Mouse (Mus musculus) right cerebral cortex, adult 2 months (tissue): Measurements from ENCODE around the gene H60b.
A peak's percentile ranks its signal among the peaks of the same experiment; 100 is the strongest.
"Not testable (repeated sequence)": the region's sequence is repeated elsewhere in the genome, so short reads cannot be mapped to it uniquely, and the experiment has no call there.

ENCODE experiments used
- DNase-seq, 2 experiments: peaks; one replicate each; pipeline ENCODE4 v3.0.0; 2021 to 2022; ENCODE audit warnings: low spot score in 2 of 2

H60b gene

DNA sequence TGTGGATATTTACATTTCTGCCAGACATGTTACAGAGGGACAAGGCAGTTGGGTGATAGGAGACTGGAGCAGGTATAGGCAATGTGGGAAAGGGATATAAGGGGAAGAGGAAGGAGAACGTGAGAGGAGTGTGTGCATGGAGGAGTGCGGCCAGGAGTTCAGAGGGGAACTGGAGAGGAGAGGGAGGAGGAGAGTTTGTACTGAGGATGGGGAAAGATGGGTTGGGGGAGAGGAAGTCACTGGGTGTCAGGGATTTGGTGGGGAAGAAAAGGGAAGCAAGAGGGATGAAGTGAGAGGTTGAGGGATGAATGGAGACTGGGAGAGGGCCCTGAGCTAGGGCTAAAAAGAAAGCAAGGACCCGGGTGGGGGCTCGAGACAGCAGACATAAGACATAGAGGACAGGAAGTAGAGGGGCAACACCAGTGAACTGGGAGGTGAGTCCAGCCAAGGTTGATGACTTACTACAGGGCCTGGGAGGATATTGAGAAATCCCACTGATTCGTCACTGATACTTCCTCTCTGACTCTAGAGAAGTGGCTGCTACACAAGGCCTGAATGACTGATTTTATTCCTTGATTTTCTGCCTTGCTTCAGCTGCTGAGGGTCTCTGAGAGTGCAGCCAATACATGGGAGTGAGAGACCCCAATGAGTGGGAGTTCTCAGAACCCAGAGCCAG, 7.1 kb downstream of the H60b start:
- DNase-seq = not testable (repeated sequence)

DNA sequence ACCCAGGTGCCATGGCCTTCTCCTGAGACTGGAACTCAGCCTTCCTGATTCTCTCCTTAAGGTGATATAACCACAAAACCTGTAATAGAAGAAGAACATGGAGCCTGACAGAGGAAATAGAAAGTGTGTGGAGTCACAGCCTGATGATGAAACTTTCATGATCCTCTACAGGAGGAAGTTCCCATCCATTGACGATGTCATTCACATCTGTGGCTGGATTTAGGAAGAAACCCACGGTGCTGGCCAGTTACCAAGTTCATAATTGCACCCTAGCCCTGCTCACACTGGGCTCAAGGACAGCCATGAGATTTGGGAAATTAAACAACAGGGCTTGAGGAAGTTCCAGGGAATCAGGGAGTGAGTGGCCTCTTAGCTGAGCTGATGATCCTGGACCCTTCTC, 7.6 kb downstream of the H60b start:
- not testable (repeated sequence) for DNase-seq

DNA sequence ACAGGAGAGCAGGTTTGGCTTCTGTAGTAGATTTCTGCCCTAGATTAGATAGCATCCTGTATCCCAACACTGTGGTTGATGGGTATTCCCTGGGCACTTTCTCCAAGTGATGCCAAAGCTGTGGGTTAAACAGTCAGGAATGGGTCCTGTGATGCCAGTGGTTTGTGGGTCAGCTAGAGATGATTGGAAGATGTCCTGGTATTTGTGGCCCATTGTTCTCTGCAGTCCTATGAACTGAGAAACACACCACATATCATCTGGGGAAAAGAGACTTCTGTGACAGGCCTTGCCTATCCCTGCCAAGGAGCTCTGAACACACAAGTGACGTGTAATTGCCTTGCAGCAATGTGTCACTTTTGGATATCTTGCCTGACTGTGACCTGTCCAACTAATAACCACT, 8.7 kb downstream of the H60b start:
- DNase-seq = not testable (repeated sequence)

DNA sequence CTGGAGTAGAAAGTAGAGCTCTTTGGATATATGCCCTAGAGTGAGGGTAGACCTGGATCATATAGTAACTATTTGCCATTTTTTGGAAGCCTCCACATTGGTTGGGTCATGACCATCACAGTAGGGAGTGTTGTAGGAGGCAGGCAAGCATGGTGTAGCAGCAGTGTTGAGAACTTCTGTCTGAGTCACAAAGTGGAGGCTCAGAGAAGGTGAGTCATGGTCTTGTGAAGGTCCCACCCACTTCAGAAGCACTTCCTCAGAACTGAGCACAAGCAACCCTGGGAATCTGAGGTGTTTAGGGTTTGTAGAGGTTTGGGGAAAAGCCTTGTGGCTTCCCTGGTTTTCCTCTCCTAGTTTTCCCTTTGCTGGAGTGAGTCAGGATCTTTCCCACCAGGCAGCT, 10.7 kb downstream of the H60b start:
- DNase-seq = not testable (repeated sequence)

DNA sequence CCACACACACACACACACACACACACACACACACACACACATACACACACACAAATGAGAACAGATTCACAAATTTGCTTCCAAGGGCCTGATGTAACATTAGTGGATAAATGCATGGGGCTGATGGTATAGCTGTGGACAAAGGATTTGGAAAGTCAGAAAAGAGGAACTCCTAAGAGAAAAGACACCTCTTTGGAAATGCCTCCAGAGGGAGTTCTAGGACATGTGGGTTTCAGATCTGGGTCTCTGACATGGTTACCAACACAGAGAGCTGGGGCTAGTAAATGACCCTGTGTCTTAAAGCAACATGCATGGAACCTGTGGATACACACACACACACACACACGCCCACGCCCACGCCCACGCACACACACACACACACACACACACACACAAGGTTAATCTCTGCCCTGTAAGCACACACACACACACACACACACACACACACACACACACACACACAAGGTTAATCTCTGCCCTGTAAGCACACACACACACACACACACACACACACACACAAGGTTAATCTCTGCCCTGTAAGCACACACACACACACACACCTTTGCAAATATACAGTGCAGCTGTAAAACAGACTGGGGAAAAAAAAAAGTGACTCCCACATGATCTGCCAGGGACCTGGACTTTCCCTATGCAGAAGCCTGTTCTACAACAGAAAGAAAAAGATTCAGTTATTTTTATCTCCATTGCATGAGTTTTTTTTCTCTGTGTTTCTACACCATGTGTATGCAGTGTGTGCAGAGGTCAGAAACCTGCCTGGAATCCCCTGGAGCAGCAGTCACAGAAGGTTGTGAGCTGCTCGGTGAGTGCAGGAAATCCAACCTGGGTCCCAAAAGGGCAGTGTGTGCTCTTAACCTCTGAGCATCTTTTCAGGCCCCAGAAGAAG, 14.3 kb downstream of the H60b start:
- not testable (repeated sequence) for DNase-seq

DNA sequence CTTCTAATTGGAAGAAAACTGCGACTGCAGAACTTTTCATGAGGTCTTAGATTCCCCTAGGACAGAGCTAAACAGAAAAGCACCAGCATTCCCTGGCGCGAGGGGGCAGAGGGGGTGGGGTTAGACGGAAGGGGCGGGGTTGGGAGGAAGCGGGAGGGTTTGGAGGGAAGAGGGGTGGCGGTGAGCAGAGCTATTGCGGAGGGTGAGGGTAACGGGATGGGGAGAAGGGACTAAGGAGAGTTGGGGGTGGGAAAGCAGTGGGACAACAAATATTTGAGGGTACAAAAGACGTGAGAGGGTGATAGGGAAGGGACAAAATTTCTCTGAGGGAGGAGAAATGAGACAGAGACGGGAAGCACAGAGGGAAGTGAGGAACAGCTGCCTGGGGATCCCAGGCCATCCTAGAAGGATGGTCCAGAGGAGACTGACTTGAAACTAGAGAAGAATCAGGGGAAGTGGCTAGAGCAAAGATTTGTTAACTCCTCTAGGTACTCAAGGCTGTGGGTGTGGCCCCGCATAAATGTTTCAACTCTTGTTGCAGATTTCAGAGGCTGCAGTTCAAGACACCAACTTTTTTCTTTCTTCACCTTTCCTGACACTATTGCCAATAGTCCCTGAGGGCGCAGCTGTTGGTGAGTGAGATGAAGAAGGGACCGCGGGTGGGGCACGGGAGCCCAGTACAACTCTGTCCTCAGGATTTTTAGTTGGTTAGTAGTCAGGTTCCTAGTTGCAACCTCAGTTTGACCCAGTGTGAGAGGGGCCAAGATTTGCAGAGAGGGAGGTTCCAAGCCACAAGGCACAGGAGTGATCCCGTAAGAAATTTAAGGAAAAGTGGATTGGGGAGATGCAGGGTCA, 15.2 kb downstream of the H60b start:
- DNase-seq = not testable (repeated sequence)

DNA sequence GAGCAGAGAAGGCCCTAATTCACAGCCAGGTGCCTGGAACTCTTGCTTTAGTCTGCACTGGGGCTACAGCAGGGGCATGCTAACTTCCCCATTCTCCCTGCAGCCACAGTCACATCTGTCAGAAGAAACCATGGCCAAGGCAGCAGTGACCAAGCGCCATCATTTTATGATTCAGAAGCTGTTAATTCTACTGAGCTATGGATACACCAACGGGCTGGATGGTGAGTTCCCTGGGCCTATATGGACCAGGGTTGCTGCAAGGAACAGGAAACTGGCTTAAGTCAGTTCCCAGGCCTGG, 15.8 kb downstream of the H60b start:
- DNase-seq = not testable (repeated sequence)

DNA sequence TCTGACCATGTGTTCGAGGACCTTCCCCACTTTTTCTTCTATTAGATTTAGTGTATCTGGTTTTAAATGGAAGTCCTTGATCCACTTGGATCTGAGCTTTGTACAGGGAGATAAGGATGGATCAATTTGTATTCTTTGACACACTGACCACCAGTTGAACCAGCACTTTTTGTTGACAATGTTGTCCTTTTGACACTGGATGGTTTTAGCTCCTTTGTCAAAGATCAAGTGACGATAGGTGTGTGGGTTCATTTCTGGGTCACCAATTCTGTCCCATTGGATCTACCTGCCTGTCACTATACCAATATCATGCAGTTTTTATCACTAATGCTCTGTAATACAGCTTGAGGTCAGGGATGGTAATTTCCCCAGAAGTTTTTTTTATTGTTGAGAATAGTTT, 18.1 kb downstream of the H60b start:
- DNase-seq = not testable (repeated sequence)

DNA sequence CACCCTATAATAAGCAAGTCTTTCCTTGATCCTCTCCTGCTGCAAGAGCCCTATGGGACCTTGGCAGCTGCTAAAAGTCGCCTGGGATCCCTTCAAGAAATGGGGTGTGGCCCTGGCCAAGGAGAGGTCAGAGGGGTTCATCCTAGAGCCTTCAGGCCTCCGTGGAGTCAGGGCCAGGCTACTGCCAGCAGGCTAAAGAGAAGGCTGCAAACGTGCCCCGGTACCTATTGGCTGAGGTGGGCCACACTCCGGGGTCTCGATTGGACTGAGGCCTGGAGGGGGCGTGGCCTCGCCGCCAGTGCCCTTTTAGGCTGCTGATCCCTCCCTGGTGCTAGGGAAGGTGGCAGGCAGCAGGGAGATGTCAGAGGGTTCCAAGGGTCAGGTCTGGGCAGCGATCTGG, 32.6 kb downstream of the H60b start:
- not testable (repeated sequence) for DNase-seq

DNA sequence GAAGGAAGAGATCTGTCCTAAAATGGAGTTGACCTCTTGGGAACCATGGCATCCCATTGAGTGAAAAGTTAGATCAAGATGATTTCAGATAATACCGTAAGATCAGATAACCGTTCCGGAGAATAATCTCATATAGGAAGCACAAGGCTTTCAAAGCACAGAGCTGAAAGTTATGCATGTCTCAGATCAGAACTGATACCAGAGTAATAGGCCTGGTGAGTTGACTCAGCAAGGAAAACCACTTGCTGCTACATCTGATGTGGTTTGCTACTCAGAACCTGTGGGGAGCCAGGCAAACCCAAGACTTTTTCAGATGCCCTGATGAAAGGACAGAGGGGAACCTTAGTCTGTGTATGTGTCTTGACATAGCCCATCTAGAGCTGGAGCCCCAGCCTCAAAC, 43.0 kb downstream of the H60b start:
- not testable (repeated sequence) for DNase-seq

DNA sequence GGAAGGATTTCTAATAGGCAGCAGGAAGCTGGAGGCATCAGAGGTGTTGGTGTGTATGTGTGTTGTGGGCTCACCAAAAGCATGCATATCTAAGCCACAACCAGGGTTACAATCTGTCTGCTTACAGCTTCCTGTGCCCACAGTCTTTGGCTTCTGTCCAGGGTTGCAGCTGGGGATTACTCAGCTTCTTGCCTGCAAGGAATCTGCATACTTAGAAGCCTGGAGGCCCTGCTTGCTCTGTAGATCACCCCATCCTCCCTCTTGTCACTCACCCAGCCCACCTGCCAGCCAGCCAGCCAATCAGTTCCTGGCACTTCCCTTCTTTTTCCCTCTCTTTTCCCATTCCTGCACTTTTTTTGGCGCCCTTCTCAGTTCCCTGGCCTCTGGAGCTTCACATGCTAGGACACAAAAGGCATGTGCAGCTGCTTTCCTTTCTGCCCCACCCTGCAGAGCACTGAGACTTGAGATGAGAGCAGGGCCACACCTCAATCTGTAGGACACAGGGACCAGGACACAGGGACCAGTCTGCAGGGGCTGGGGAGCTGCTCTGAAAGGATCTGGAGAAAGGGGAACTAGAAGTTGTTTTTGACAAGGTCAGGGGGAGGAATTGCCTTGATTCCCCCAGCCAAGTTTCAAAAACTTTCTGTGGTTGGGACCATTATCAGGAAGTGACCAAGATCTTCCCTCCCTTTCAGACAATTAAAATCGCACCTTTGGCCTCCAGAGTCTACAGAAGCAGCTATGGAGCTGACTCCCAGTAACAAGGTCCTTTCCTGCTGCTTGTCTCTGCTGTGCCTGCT, 44.6 kb downstream of the H60b start:
- not testable (repeated sequence) for DNase-seq

DNA sequence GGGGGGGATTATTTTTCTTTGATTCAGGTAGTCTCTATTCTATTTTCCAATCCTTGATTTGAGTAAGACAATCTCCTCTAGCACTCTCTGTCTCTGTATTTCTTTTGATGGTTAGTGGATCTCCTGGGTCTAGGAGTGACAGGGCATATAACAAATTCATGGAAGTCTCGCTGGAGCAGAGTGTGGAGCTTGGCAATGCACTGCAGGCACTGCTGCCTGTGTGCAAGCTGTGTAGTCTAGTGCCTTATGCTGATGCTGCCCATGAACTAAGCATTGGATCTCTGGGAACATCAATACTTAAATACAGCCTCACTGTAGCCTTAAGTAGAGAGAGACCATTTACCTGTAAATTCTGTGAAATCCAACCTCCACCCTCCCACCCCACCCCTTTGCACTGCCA, 48.1 kb downstream of the H60b start:
- not testable (repeated sequence) for DNase-seq

DNA sequence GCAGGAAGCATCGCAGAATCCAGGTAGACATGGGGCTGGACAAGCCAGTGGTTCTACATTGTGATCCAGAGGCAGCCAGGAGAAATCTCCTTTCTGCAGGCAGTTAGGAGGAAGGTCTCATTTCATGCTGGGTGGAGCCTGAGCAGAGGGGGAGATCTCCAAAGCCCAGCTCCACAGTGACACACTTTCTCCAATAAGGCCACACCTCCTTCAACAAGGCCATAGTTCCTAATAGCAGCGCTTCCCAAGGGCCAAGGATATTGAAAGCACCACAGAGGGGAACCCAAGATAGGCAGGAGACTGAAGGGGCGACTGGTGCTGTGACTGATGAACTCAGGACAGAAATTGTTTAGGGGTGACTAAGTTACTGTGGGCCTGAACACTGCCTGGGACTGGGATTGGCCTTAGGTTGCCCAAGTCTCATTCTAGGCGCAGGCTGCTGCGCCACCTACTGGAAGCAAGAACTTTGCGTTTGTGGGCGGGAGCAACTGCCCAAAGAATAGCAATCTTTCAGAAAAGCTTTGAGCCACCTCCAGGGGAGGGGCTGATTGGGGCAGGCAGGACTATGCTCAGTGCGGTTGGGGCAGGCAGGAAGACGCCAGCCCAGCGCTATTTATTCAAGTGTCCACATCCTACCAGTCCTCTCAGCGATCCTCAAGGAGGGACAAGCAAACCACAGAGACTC, 53.8 kb downstream of the H60b start:
- DNase-seq = peak; percentile 26 to 33

DNA sequence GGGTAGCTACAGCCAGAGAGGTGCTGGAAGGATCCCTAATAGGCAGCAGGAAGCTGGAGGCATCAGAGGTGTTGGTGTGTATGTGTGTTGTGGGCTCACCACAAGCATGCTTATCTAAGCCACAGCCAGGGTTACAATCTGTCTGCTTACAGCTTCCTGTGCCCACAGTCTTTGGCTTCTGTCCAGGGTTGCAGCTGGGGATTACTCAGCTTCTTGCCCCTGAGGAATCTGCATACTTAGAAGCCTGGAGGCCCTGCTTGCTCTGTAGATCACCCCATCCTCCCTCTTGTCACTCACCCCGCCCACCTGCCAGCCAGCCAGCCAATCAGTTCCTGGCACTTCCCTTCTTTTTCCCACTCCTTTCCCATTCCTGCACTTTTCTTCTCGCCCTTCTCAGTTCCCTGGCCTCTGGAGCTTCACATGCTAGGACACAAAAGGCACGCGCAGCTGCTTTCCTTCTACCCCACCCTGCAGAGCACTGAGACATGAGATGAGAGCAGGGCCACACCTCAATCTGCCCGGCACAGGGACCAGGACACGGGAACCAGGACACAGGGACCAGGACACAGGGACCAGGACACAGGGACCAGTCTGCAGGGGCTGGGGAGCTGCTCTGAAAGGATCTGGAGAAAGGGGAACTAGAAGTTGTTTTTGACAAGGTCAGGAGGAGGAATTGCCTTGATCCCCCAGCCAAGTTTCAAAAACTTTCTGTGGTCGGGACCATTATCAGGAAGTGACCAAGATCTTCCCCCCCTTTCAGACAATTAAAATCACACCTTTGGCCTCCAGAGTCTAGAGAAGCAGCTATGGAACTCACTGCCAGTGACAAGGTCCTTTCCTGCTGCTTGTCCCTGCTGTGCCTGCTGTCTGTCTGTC, 65.3 kb downstream of the H60b start:
- peak; percentile 18 to 20 for DNase-seq

DNA sequence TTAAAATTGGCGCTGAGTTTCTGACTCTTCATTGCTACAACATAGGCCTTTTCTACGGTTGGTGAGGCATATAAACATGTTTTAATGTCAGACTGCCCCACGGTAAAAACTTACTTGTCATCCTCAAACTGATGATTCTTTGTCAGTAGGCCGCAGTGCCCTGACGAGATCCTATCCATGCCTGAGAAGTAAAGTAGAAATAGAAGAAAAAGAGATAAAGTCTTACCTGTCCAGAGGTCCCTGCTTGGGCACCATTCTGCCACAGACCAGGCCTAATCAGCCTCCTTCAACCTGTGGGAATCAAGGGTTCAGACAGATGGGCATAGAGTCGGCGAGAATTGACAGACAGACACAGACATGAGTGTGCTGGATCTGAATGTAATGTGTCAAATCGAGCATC, 106.7 kb downstream of the H60b start:
- DNase-seq = no peak

DNA sequence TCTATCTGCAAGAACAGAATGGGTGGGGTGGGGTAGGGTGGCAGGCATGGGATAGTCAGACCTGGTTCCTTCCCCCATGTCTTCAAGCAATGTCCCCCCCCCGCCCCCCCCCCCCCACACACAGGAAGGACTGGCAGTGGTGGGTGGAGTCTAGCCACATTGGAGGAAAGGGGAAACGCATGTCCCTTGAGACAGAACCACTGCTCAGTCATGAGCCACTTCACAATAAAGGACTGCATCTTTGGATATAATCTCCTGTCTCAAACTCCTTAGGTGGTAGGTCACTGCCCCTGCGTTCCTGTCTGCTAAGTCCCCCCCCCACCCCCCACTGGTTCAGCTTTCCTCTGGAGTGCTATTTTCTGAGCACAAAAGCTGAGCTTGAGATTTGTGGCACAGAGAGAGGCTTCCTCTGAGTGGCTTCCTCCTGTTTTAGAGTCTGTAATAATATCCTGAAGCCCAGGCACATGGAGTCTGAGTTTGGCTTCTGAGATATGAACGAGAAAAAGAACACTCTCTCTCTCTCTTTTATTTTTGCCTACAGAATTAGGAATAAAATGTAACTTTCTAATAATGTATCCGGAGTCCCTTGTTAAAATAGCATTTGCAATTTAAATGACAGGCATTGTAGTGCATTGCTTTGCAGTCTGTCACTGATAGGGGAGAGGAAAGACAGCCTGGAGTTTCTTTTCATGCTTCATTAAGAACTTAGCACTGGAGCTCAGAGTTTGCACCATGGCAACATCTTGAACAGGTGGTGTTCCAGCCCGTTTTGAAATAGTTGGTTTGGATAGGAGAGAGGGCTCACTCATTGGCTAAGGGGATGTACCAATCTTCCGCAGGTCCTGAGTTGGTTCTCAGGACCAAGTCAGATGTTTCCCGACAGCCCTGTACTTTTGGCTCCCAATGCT, 112.7 kb downstream of the H60b start:
- DNase-seq = not testable (repeated sequence)

DNA sequence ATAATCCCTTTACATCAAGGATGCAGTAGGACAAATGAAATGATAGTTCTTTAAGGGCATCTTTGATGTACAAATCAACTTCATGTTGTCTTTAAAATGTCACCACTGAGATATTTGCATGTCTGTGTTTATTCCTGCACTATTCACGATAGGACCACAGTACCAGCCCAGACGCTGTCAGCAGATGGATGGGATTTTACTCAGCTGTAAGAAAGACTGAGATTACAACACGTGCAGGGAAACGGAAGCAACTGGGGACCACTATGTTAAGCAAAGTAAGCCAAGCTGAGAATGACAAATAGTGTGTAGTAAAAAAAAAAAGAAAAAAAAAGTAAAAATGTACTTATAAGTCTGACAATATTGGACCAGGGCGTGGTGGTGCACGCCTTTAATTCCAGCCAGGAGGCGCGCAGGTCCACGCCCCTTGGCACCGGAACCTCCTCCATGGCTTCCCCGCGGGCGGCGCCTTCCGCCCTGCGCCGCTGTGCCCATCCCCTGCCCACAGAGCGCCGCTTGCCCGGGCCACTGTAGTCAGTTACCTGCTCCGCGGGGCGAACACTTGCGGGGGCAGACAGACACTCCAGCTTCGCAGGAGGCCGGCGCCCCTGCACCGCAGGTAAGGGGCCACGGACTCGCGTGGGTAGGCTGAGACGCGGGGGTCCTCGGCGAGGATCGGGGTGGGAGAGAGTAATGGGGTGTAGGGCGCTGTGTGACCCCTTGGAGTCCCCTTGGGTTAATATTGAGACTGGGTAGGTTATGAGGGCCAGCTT, 114.7 kb downstream of the H60b start:
- DNase-seq = not testable (repeated sequence)
